Mouse (Mus musculus) MEL (cell line): Measurements from ENCODE around the gene Tdrd7. TPM values are rescaled to one million over a fixed set of nuclear protein-coding genes. Genes with fewer than 3 reads are reported as not detected.

Experiments used
- DNase-seq: peaks from one replicate; pipeline ENCODE4 v3.0.0; 2011; ENCODE audit warnings: low read depth, low spot score
- H3K27ac ChIP-seq: 2 replicates; pipeline ENCODE4 v1.5.1; 2012; ENCODE audit warnings: low read depth, mild to moderate bottlenecking, control low read depth, low read length, moderate library complexity; ENCODE audit not compliant: control insufficient read depth
- H3K27me3 ChIP-seq, 2 experiments: fragments of 150-350 bp in 1 of 2; sonication (generic) in 1 of 2; 2 replicates each; pipeline ENCODE4 v1.6.1; 2012; ENCODE audit warnings: low read length in 2 of 2, mild to moderate bottlenecking in 2 of 2, improper control_type of control experiment in 1 of 2, moderate library complexity in 1 of 2; ENCODE audit not compliant: insufficient read depth in 2 of 2, control insufficient read depth in 1 of 2
- H3K36me3 ChIP-seq, 2 experiments: 2 replicates each; pipeline ENCODE4 v1.6.1; 2012 to 2014; ENCODE audit warnings: low read length in 2 of 2, improper control_type of control experiment in 1 of 2, inconsistent platforms in 1 of 2, mild to moderate bottlenecking in 1 of 2; ENCODE audit not compliant: insufficient read depth in 2 of 2, control insufficient read depth in 1 of 2
- H3K4me1 ChIP-seq, 2 experiments: fragments of 150-350 bp in 1 of 2; sonication (generic) in 1 of 2; 2 replicates each; pipeline ENCODE4 v1.6.1; 2012; ENCODE audit warnings: low read length in 2 of 2, improper control_type of control experiment in 1 of 2, mild to moderate bottlenecking in 1 of 2; ENCODE audit not compliant: insufficient read depth in 2 of 2, control insufficient read depth in 1 of 2
- H3K4me3 ChIP-seq, 2 experiments: fragments of 150-350 bp in 1 of 2; sonication (generic) in 1 of 2; 2 replicates each; pipeline ENCODE4 v1.5.1; 2012; ENCODE audit warnings: low read depth in 2 of 2, low read length in 2 of 2, mild to moderate bottlenecking in 2 of 2, moderate library complexity in 2 of 2, control low read depth in 1 of 2, improper control_type of control experiment in 1 of 2; ENCODE audit not compliant: control insufficient read depth in 1 of 2, insufficient read depth in 1 of 2
- H3K79me2 ChIP-seq: 2 replicates; pipeline ENCODE4 v1.6.1; 2012; ENCODE audit warnings: mild to moderate bottlenecking, low read length, moderate library complexity; ENCODE audit not compliant: control insufficient read depth, poor library complexity, insufficient read depth
- H3K9ac ChIP-seq: 2 replicates; pipeline ENCODE4 v1.6.1; 2012; ENCODE audit warnings: low read depth, mild to moderate bottlenecking, control low read depth, low read length, moderate library complexity; ENCODE audit not compliant: control insufficient read depth, poor library complexity, severe bottlenecking
- H3K9me3 ChIP-seq: fragments of 150-350 bp; sonication (generic); replicated peaks from 2 replicates; pipeline ENCODE4 v1.6.1; 2012; ENCODE audit warnings: mild to moderate bottlenecking, low read length, improper control_type of control experiment, moderate library complexity; ENCODE audit not compliant: insufficient read depth
- CHD1 ChIP-seq: IDR thresholded peaks from 2 replicates; pipeline ENCODE4 v1.6.1; 2012; ENCODE audit warnings: low read depth, mild to moderate bottlenecking, inconsistent platforms, low read length, improper control_type of control experiment
- CHD2 ChIP-seq: IDR thresholded peaks from 2 replicates; pipeline ENCODE4 v1.6.1; 2011; ENCODE audit warnings: low read length, improper control_type of control experiment
- CTCF ChIP-seq, 3 experiments: IDR thresholded peaks in 2 of 3; conservative IDR thresholded peaks in 1 of 3; 2 replicates each; pipeline ENCODE4 v1.5.1; 2011 to 2012; ENCODE audit warnings: low read length in 3 of 3, low read depth in 2 of 3, mild to moderate bottlenecking in 2 of 3, improper control_type of control experiment in 1 of 3, inconsistent platforms in 1 of 3, mixed read lengths in 1 of 3, moderate library complexity in 1 of 3; ENCODE audit not compliant: control insufficient read depth in 1 of 3, insufficient read depth in 1 of 3, poor library complexity in 1 of 3, severe bottlenecking in 1 of 3
- ELF1 ChIP-seq: IDR thresholded peaks from 2 replicates; pipeline ENCODE4 v1.6.1; 2014; ENCODE audit warnings: low read depth, mild to moderate bottlenecking, inconsistent platforms, low read length, improper control_type of control experiment, moderate library complexity
- EP300 ChIP-seq, 2 experiments: IDR thresholded peaks; 2 replicates each; pipeline ENCODE4 v1.6.1; 2011; ENCODE audit warnings: improper control_type of control experiment in 2 of 2, low read length in 2 of 2, low read depth in 1 of 2, mild to moderate bottlenecking in 1 of 2
- GATA1 ChIP-seq: IDR thresholded peaks from 2 replicates; pipeline ENCODE4 v1.6.1; 2011; ENCODE audit warnings: low read depth, low read length, improper control_type of control experiment
- JUND ChIP-seq: IDR thresholded peaks from 2 replicates; pipeline ENCODE4 v1.6.1; 2011; ENCODE audit warnings: low read depth, mild to moderate bottlenecking, improper control_type of control experiment, low read length
- MAFK ChIP-seq: IDR thresholded peaks from 2 replicates; pipeline ENCODE4 v1.6.1; 2011; ENCODE audit warnings: low read depth, mild to moderate bottlenecking, low read length, improper control_type of control experiment, borderline replicate concordance
- MXI1 ChIP-seq: IDR thresholded peaks from 2 replicates; pipeline ENCODE4 v1.6.1; 2011; ENCODE audit warnings: mild to moderate bottlenecking, low read depth, low read length, improper control_type of control experiment
- MYB ChIP-seq: IDR thresholded peaks from 2 replicates; pipeline ENCODE4 v1.6.1; 2011; ENCODE audit warnings: mild to moderate bottlenecking, low read depth, low read length, improper control_type of control experiment
- NELFE ChIP-seq: IDR thresholded peaks from 2 replicates; pipeline ENCODE4 v1.6.1; 2011; ENCODE audit warnings: low read depth, low read length, improper control_type of control experiment
- NRF1 ChIP-seq: IDR thresholded peaks from 2 replicates; pipeline ENCODE4 v1.6.1; 2014; ENCODE audit warnings: low read depth, mild to moderate bottlenecking, inconsistent platforms, low read length, improper control_type of control experiment, moderate library complexity; ENCODE audit not compliant: poor library complexity, insufficient read depth, severe bottlenecking
- POLR2A ChIP-seq, 2 experiments: IDR thresholded peaks; 2 replicates each; pipeline ENCODE4 v1.6.1; 2011 to 2012; ENCODE audit warnings: low read length in 2 of 2, mild to moderate bottlenecking in 2 of 2, control low read depth in 1 of 2, improper control_type of control experiment in 1 of 2, low read depth in 1 of 2, moderate library complexity in 1 of 2; ENCODE audit not compliant: control insufficient read depth in 1 of 2, insufficient read depth in 1 of 2, poor library complexity in 1 of 2
- POLR2AphosphoS2 ChIP-seq: IDR thresholded peaks from 2 replicates; pipeline ENCODE4 v1.6.1; 2011; ENCODE audit warnings: low read length, improper control_type of control experiment
- RCOR1 ChIP-seq: IDR thresholded peaks from 2 replicates; pipeline ENCODE4 v1.6.1; 2012; ENCODE audit warnings: low read depth, mild to moderate bottlenecking, inconsistent platforms, low read length, improper control_type of control experiment
- SIN3A ChIP-seq: IDR thresholded peaks from 2 replicates; pipeline ENCODE4 v1.6.1; 2012; ENCODE audit warnings: low read length, improper control_type of control experiment, inconsistent platforms
- SMC3 ChIP-seq: IDR thresholded peaks from 2 replicates; pipeline ENCODE4 v1.6.1; 2011; ENCODE audit warnings: low read depth, low read length, improper control_type of control experiment
- TCF12 ChIP-seq: IDR thresholded peaks from 2 replicates; pipeline ENCODE4 v1.6.1; 2014; ENCODE audit warnings: low read depth, mild to moderate bottlenecking, inconsistent platforms, low read length, improper control_type of control experiment, moderate library complexity
- ZMIZ1 ChIP-seq: IDR thresholded peaks from 2 replicates; pipeline ENCODE4 v1.6.1; 2012; ENCODE audit warnings: low read depth, mild to moderate bottlenecking, inconsistent platforms, low read length, improper control_type of control experiment, moderate library complexity
- ZNF384 ChIP-seq: IDR thresholded peaks from 2 replicates; pipeline ENCODE4 v1.6.1; 2012; ENCODE audit warnings: low read depth, mild to moderate bottlenecking, inconsistent platforms, low read length, improper control_type of control experiment
- polyA plus RNA-seq, 2 experiments: library from polyadenylated mRNA; stranded (reverse) in 1 of 2; unstranded in 1 of 2; fragments of >175 nt in 1 of 2; fragments of >200 nt in 1 of 2; gene quantifications; 2 replicates each; pipeline versions ENCODE4 v1.2.1 to v1.2.4; 2012; ENCODE audit warnings: low replicate concordance in 2 of 2, low read depth in 1 of 2; ENCODE audit not compliant: insufficient read length in 2 of 2, insufficient read depth in 1 of 2, missing spikeins in 1 of 2
- total RNA-seq: library from RNA; depleted of rRNA; stranded (reverse); fragments of 300-350 nt; gene quantifications from 2 replicates; pipeline ENCODE4 v1.2.3, GENCODE M21; 2012

Gene Tdrd7
- total and polyA plus RNA-seq, 3 experiments: 7.7 to 11.9 TPM; not detected in 1

DNA sequence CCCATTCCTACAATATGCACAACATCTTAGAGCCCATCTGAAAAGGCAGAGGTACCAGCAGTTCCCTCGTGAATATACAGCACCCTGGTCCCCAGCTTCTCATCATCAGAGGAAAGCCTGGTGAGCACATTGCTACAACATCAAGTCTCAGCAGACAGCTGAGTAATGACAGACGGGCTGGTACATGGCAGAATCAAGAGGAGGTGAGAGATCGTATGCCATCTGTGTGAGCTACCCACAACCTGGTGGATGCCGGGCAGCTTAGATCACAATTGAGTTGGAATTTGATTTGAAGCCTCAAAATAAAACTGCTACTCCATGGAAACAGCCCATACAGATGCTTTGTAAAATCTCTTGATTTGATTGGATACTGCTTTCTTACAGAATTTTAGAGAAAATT, 33.4 kb downstream of the Tdrd7 start:
- no peaks in the 10 kb centered on the region for H3K9me3 ChIP-seq
- no peak overlapping the region for H3K4me3 ChIP-seq
- no peak for TF ChIP-seq SIN3A
- TF ChIP-seq ZNF384: no peak
- TF ChIP-seq RCOR1: no peak
- no peak for TF ChIP-seq CHD1
- no peaks in the 10 kb centered on the region for H3K27me3 ChIP-seq
- no peaks in the 10 kb centered on the region for H3K4me1 ChIP-seq
- no peaks in the 10 kb centered on the region for H3K79me2 ChIP-seq
- H3K27ac ChIP-seq: no peak overlapping the region
- DNase-seq: no peak
- no peaks in the 10 kb centered on the region for H3K36me3 ChIP-seq
- no peak overlapping the region for H3K9ac ChIP-seq

DNA sequence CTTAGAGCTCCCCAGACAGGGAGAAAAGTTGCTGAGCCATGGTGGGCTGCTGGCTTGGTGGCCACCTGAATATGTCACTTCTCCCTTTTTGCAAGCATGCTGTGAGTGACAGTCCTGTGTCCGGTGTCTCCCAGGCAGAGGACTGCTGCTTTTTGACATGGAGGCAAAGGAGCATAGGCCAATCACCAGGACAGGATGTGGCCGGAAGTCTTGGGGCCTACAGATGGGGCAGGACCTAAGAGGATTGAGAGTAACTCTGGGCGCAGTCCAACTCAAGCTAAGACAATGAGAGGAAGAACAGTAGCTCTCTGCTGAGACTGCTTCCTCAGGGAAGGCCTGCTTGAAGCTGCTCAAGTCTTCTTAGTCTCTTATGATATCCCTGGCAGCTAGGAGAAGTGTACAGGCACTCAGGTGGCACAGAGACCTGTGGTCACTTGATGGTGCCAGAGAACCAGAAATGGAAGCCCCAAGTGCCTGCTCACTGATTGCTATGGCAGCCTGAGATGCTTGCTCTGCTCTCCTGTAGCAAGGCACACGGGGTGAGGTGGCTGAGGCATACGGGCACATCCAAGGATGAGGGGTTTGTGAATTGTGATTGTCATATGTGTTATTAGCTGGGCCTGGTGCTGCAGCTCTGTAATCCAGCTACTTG, 43.1 kb downstream of the Tdrd7 start:
- H3K4me3 ChIP-seq: no peak overlapping the region
- H3K9ac ChIP-seq: no peak overlapping the region
- no peak for DNase-seq
- TF ChIP-seq CHD2: no peak
- TF ChIP-seq TCF12: no peak
- no peak for TF ChIP-seq GATA1
- TF ChIP-seq CHD1: no peak
- TF ChIP-seq ELF1: no peak
- TF ChIP-seq NRF1: no peak
- TF ChIP-seq EP300 (IDR thresholded peaks at IDR 0.05; ENCODE audit: low read depth in 1 of 2, low read length in 2 of 2): no peak
- TF ChIP-seq POLR2AphosphoS2: no peak
- no peak for TF ChIP-seq MYB
- no peak for TF ChIP-seq JUND
- no peak; a peak in 1 of 6 replicates for TF ChIP-seq CTCF (IDR thresholded peaks at IDR 0.05 in 2 of 3, conservative IDR thresholded peaks at IDR 0.05 in 1 of 3; ENCODE audit: control insufficient read depth in 1 of 3, insufficient read depth in 1 of 3, low read depth in 2 of 3, low read length in 3 of 3, poor library complexity in 1 of 3, severe bottlenecking in 1 of 3)
- no peak for TF ChIP-seq ZMIZ1
- TF ChIP-seq MXI1: no peak
- TF ChIP-seq NELFE: no peak
- TF ChIP-seq MAFK: no peak
- no peak for TF ChIP-seq RCOR1
- no peak for TF ChIP-seq SMC3
- no peak for TF ChIP-seq POLR2A (IDR thresholded peaks at IDR 0.05; ENCODE audit: control insufficient read depth in 1 of 2, insufficient read depth in 1 of 2, low read depth in 1 of 2, low read length in 2 of 2, poor library complexity in 1 of 2)
- H3K4me1 ChIP-seq: peaks cover 4 to 7% of the 10 kb centered on the region in 2 experiments
- H3K27ac ChIP-seq: no peak overlapping the region
- H3K9me3 ChIP-seq: no peaks in the 10 kb centered on the region
- peaks cover 0 to 7% of the 10 kb centered on the region in 2 experiments; a peak in 2 of 4 replicates for H3K36me3 ChIP-seq
- no peaks in the 10 kb centered on the region for H3K27me3 ChIP-seq
- no peaks in the 10 kb centered on the region for H3K79me2 ChIP-seq
